Mouse (Mus musculus): ENCODE results near the gene Ak7.

GRCm38 (mm10) chr12:105697104-105697780 is 8.5 kb upstream of the Ak7 start:
- no peak for TF ChIP-seq EP300 (IDR thresholded peaks at IDR 0.05; ENCODE audit: low read depth)
- TF ChIP-seq CTCF (IDR thresholded peaks at IDR 0.05; ENCODE audit: low read depth), result no peak

All from liver, postnatal 0 days (tissue).